Mouse (Mus musculus) stomach, postnatal 0 days (tissue): ENCODE measurements around the gene Cenpp. TPM values are rescaled to one million over a fixed set of nuclear protein-coding genes. Genes with fewer than 3 reads are reported as not detected.

ENCODE experiments used
- ATAC-seq: fragments of 200-750 bp; cut with Nextera tagmentation; 2 replicates; pipeline ENCODE4 v1.8.0; 2017; ENCODE audit not compliant: low FRiP score, low TSS enrichment
- DNase-seq: peaks from one replicate; pipeline ENCODE4 v3.0.0-alpha.2; 2016; ENCODE audit warnings: low spot score
- H3K27ac ChIP-seq: fragments of 300-500 bp; sonication (generic); replicated peaks from 2 replicates; pipeline ENCODE4 v1.5.1; 2014; ENCODE audit warnings: mild to moderate bottlenecking, control low read depth
- H3K27me3 ChIP-seq: fragments of 300-500 bp; sonication (generic); 2 replicates; pipeline ENCODE4 v1.6.1; 2014; ENCODE audit warnings: low read length; ENCODE audit not compliant: control insufficient read depth, insufficient read depth
- H3K36me3 ChIP-seq: fragments of 300-500 bp; sonication (generic); 2 replicates; pipeline ENCODE4 v1.6.1; 2014; ENCODE audit warnings: low read length, mixed read lengths; ENCODE audit not compliant: control insufficient read depth, insufficient read depth
- H3K4me1 ChIP-seq: fragments of 300-500 bp; sonication (generic); replicated peaks from 2 replicates; pipeline ENCODE4 v1.6.1; 2014; ENCODE audit warnings: antibody characterized with exemption; ENCODE audit not compliant: control insufficient read depth, insufficient read depth
- H3K4me2 ChIP-seq: fragments of 300-500 bp; sonication (generic); replicated peaks from 2 replicates; pipeline ENCODE4 v1.6.1; 2014; ENCODE audit warnings: low read depth, mild to moderate bottlenecking, control low read depth, moderate library complexity
- H3K4me3 ChIP-seq: fragments of 300-500 bp; sonication (generic); 2 replicates; pipeline ENCODE4 v1.5.1; 2014; ENCODE audit warnings: low read depth, low read length, control low read depth
- H3K9ac ChIP-seq: fragments of 300-500 bp; sonication (generic); 2 replicates; pipeline ENCODE4 v1.6.1; 2014; ENCODE audit warnings: mild to moderate bottlenecking, low read length, control low read depth, mixed read lengths
- H3K9me3 ChIP-seq: fragments of 300-500 bp; sonication (generic); 2 replicates; pipeline ENCODE4 v1.6.1; 2016; ENCODE audit warnings: low read length; ENCODE audit not compliant: control insufficient read depth
- CTCF ChIP-seq: IDR thresholded peaks from 2 replicates; pipeline ENCODE4 v1.5.1; 2016; ENCODE audit warnings: antibody characterized with exemption, low read depth, mild to moderate bottlenecking, moderate library complexity
- EP300 ChIP-seq: optimal IDR thresholded peaks from 2 replicates; pipeline ENCODE3; 2016; ENCODE audit warnings: antibody characterized with exemption
- WGBS: fragments of 180-500 bp; shearing (Covaris S2); extraction: QIAGEN DNeasy Blood & Tissue Kit; methylation state at CpG from one replicate; pipeline ENCODE4 v1.1.7; 2014; 5-methylcytosine and 5-hydroxymethylcytosine counted together
- polyA plus RNA-seq: library from polyadenylated mRNA; unstranded; fragments of >200 nt; fragmentation: Nextera tagmentation; extraction: Ambion mirVana; gene quantifications from 2 replicates; pipeline ENCODE4 v1.2.1, GENCODE M21; 2015

Gene Cenpp
- polyA plus RNA-seq, 1 experiment from 2014 or later, result 12.6 TPM

DNA sequence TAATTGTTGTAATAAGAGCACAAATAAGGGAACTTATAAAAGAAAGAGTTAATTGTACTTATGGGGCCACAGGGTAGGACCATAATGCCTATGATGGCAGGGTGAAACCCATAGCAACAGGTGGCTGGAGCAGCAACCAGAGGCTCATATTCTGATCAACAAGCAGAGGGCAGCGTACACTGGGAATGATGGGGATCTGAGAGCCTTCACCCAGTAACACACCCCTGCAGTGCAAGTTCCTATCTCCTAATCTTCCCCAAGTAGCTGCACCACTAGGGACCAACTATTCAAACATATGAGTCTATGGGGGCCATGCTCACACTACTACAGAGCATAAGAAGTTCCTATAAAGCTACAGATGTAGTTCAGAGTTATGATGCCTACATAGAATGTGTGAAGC lies 88.2 kb downstream of the Cenpp start:
- H3K4me1 ChIP-seq, result no peaks in the 10 kb centered on the region
- no peaks in the 10 kb centered on the region for H3K36me3 ChIP-seq
- no peak overlapping the region for H3K4me2 ChIP-seq
- no peak overlapping the region for H3K9ac ChIP-seq
- no peak for ATAC-seq
- H3K27me3 ChIP-seq, result no peaks in the 10 kb centered on the region
- no peak for DNase-seq
- no peaks in the 10 kb centered on the region for H3K9me3 ChIP-seq
- 93% methylated on average over 1 of the region's 1 CpGs for WGBS
- no peak overlapping the region for H3K4me3 ChIP-seq
- no peak overlapping the region for H3K27ac ChIP-seq
- peak; percentile 35; the same call in 1 of the 2 replicates for TF ChIP-seq CTCF
- TF ChIP-seq EP300, result no peak

DNA sequence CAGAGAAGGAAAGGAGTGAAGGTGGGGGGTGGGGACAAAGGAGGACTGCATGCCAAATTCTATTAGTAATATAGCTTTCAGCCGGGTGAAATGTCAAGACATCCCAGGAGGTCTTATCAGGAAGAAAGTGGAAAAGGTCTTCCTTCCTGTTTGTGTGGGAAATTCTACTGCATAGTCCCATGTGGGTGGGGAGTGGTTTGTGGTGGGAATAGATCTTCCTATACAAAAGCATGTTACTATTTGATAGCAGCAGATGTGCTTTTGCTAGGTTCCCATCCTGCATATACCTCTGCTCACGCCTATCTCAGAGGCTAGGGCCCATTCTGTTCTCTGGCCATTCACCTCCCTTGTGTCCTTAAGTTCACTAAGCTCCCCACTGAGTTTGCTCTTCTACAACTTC lies 91.7 kb downstream of the Cenpp start:
- Histone ChIP-seq H3K4me1 (no peaks in the 10 kb centered on the region), H3K4me2 (no peak overlapping the region), H3K9ac (no peak overlapping the region), H3K27ac (no peak overlapping the region), H3K27me3 (no peaks in the 10 kb centered on the region), H3K36me3 (no peaks in the 10 kb centered on the region), H3K4me3 (no peak overlapping the region), H3K9me3 (no peaks in the 10 kb centered on the region)
- ATAC-seq (no peak), DNase-seq (no peak)
- TF ChIP-seq EP300, result no peak
- TF ChIP-seq CTCF, result no peak
- WGBS, result 67% methylated on average over 2 of the region's 2 CpGs

GRCm38 (mm10) chr13:49559185-49559584 lies 93.4 kb downstream of the Cenpp start:
- DNase-seq (no peak), ATAC-seq (no peak)
- Histone ChIP-seq H3K9me3 (no peaks in the 10 kb centered on the region), H3K4me1 (no peaks in the 10 kb centered on the region), H3K4me2 (no peak overlapping the region), H3K27me3 (no peaks in the 10 kb centered on the region), H3K27ac (no peak overlapping the region), H3K9ac (no peak overlapping the region), H3K36me3 (no peaks in the 10 kb centered on the region), H3K4me3 (no peak overlapping the region)
- TF ChIP-seq CTCF, result peak; percentile 67
- TF ChIP-seq EP300, result no peak
- WGBS, result 44% methylated on average over 2 of the region's 2 CpGs

DNA sequence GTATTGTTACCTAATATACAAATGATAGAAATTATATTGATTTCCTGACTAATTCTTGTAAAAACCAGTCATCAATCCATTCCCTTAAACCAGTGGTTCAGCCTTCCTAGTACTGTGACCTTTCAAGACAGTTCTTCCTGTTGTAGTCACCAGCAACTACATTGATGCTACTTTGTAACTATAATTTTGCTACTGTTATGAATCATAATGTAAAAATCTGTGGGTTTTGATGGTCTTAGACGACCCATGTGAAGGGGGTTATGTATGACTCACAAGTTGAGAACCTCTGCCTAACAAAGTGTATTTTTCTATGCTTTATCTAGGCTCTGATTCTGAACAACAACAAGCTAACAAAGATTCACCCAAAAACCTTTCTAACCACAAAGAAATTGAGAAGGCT lies 95.7 kb downstream of the Cenpp start:
- no peak for ATAC-seq
- Histone ChIP-seq H3K4me3 (no peak overlapping the region), H3K4me2 (no peak overlapping the region), H3K27ac (no peak overlapping the region), H3K4me1 (no peaks in the 10 kb centered on the region), H3K9ac (no peak overlapping the region), H3K9me3 (no peaks in the 10 kb centered on the region), H3K27me3 (no peaks in the 10 kb centered on the region), H3K36me3 (no peaks in the 10 kb centered on the region)
- DNase-seq, result no peak
- WGBS, result 40% methylated on average over 1 of the region's 1 CpGs
- TF ChIP-seq CTCF (no peak), EP300 (no peak)

DNA sequence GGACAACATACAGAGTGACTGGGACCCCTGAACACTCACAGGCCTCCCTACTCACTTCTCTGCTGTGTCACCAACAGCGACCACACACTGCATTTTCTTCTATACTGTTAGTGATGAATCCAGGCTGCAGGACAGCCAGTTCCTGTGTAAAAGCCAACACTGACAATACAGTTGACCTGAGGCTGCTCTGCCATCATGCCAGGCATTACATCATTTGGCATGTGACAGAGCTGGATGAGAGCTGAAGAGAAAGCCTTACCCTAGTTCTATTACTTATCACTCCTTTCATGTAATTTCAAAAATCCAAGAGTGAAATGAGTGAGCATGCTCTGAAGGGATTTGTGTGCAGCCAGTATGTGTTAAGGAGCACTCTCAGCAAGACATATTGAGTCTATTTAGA lies 96.4 kb downstream of the Cenpp start:
- TF ChIP-seq CTCF (no peak), EP300 (no peak)
- Histone ChIP-seq H3K9me3 (no peaks in the 10 kb centered on the region), H3K27me3 (no peaks in the 10 kb centered on the region), H3K27ac (no peak overlapping the region), H3K36me3 (no peaks in the 10 kb centered on the region), H3K4me1 (no peaks in the 10 kb centered on the region), H3K9ac (no peak overlapping the region), H3K4me3 (no peak overlapping the region), H3K4me2 (no peak overlapping the region)
- ATAC-seq (no peak), DNase-seq (no peak)
- WGBS, result 68% methylated on average over 1 of the region's 1 CpGs

GRCm38 (mm10) chr13:49554519-49554918 lies 98.1 kb downstream of the Cenpp start:
- 75% methylated on average over 5 of the region's 5 CpGs for WGBS
- no peaks in the 10 kb centered on the region for H3K9me3 ChIP-seq
- no peak overlapping the region for H3K4me2 ChIP-seq
- TF ChIP-seq CTCF (no peak), EP300 (no peak)
- no peak for ATAC-seq
- no peaks in the 10 kb centered on the region for H3K4me1 ChIP-seq
- H3K4me3 ChIP-seq, result no peak overlapping the region
- H3K27ac ChIP-seq, result no peak overlapping the region
- H3K36me3 ChIP-seq, result no peaks in the 10 kb centered on the region
- no peak overlapping the region for H3K9ac ChIP-seq
- no peaks in the 10 kb centered on the region for H3K27me3 ChIP-seq
- DNase-seq, result no peak
